19 mouse cellular contexts compared by ENCODE assay signal in genomic region chrX:12571407-12571806, GRCm38 (mm10).
"Had no signal": no experiment of that assay in that cellular context is flagged by ENCODE, and none has a peak within 500 bp of the region (broad histone marks: within the 10 kb centered on the region; RNA-seq: fewer than 3 reads in every experiment).

No protein-coding gene starts in this region.

- DNase-seq: lung, adult 18-20 months; lung, embryonic 14.5 days; lung, postnatal 10 days; lung, postnatal 4 days; midbrain, embryonic 14.5 days; retina, postnatal 1 day; right cerebral cortex, adult 18-20 months; right cerebral cortex, postnatal 25 days; right cerebral cortex, postnatal 4 days; spleen, adult 18-20 months; thymus, adult 18-20 months; thymus, postnatal 14 days; thymus, postnatal 36 days had no signal

- H3K27me3 ChIP-seq: midbrain, embryonic 12.5 days; neural tube, embryonic 13.5 days; neural tube, embryonic 15.5 days had no signal

- H3K36me3 ChIP-seq: midbrain, embryonic 10.5 days; midbrain, embryonic 12.5 days; neural tube, embryonic 13.5 days; neural tube, embryonic 15.5 days had no signal

- H3K4me2 ChIP-seq: lung, embryonic 14.5 days; midbrain, embryonic 12.5 days; neural tube, embryonic 13.5 days; neural tube, embryonic 15.5 days had no signal

- H3K9ac ChIP-seq: lung, embryonic 14.5 days; midbrain, embryonic 12.5 days; neural tube, embryonic 13.5 days; neural tube, embryonic 15.5 days had no signal

- H3K4me3 ChIP-seq: midbrain, embryonic 10.5 days; midbrain, embryonic 12.5 days; myocyte; neural tube, embryonic 13.5 days; neural tube, embryonic 15.5 days had no signal

- H3K9me3 ChIP-seq: midbrain, embryonic 10.5 days; midbrain, embryonic 12.5 days; neural tube, embryonic 13.5 days; neural tube, embryonic 15.5 days had no signal

- H3K4me1 ChIP-seq: midbrain, embryonic 10.5 days; midbrain, embryonic 12.5 days; neural tube, embryonic 13.5 days; neural tube, embryonic 15.5 days had no signal

- H3K27ac ChIP-seq: midbrain, embryonic 10.5 days; midbrain, embryonic 12.5 days; neural tube, embryonic 13.5 days; neural tube, embryonic 15.5 days had no signal

- ATAC-seq: midbrain, embryonic 16.5 days had no signal
